Mouse (Mus musculus) 416B (cell line): ENCODE results near the gene Olfr102.

Experiments
- DNase-seq: peaks from one replicate; pipeline ENCODE4 v3.0.0; 2011; ENCODE audit warnings: low read depth

Gene Olfr102

GRCm38 (mm10) chr17:37316954-37317353, at the start of gene Olfr102:
Olfr102 (minus strand) TSS chr17:37317054.
- no peak for DNase-seq

GRCm38 (mm10) chr17:37359282-37359681, 42.4 kb upstream of the Olfr102 start, which contains the start of gene Olfr104-ps:
Olfr104-ps (plus strand) TSS chr17:37359582.
- DNase-seq: no peak

- no peak for DNase-seq
Observed at GRCm38 (mm10) chr17:37339598-37339997, 22.7 kb upstream of the Olfr102 start, which contains the start of gene Olfr103. Olfr103 (minus strand) TSS chr17:37339698.

GRCm38 (mm10) chr17:37310146-37310699, 6.6 kb downstream of the Olfr102 start:
- DNase-seq: no peak

- peak; percentile 8 for DNase-seq
Observed at GRCm38 (mm10) chr17:37308483-37308882, 8.4 kb downstream of the Olfr102 start.

- no peak for DNase-seq
Observed at GRCm38 (mm10) chr17:37304213-37304612, 12.6 kb downstream of the Olfr102 start, which contains the start of gene Olfr101. Olfr101 (minus strand) TSS chr17:37304313.

- DNase-seq: no peak
Observed at GRCm38 (mm10) chr17:37283360-37283759, 33.5 kb downstream of the Olfr102 start, which contains the start of gene Olfr99. Olfr99 (minus strand) TSS chr17:37283460.

GRCm38 (mm10) chr17:37280331-37280730, 36.5 kb downstream of the Olfr102 start:
- DNase-seq: no peak

- DNase-seq: no peak
Observed at GRCm38 (mm10) chr17:37276573-37276972, 40.3 kb downstream of the Olfr102 start.

- no peak for DNase-seq
Observed at GRCm38 (mm10) chr17:37275626-37276248, 41.1 kb downstream of the Olfr102 start.

GRCm38 (mm10) chr17:37270702-37271092, 46.2 kb downstream of the Olfr102 start:
- peak; percentile 91 for DNase-seq

GRCm38 (mm10) chr17:37270058-37270701, 46.7 kb downstream of the Olfr102 start, which contains the start of gene H2-M3:
H2-M3 (plus strand) TSS chr17:37270220.
- peak; percentile 92 for DNase-seq

- no peak for DNase-seq
Observed at GRCm38 (mm10) chr17:37263626-37264025, 53.2 kb downstream of the Olfr102 start, which contains the start of gene Olfr98. Olfr98 (minus strand) TSS chr17:37263749.
